Mouse (Mus musculus): ENCODE measurements around the gene Mrpl36.

Gene Mrpl36

DNA sequence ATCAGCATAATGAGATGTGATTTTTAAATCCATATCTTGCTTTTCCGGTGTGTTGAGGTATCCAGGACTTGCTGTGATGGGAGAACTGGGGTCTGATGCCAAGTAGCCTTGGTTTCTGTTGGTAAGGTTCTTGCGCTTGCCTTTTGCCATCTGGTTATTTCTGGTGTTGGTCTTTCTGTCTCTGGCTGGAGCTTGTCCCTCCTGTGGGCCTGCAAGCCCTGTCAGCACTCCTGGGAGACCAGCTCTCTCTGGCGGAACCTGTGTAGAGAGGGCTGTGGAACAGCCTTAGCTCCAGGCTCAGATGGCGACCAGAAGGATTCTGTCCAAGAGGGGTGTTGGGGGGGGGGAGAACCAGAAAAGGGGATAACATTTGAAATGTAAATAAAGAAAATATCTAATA, 18.4 kb downstream of the Mrpl36 start:
- no peak for DNase-seq (ENCODE audit: low read depth, low spot score)

DNA sequence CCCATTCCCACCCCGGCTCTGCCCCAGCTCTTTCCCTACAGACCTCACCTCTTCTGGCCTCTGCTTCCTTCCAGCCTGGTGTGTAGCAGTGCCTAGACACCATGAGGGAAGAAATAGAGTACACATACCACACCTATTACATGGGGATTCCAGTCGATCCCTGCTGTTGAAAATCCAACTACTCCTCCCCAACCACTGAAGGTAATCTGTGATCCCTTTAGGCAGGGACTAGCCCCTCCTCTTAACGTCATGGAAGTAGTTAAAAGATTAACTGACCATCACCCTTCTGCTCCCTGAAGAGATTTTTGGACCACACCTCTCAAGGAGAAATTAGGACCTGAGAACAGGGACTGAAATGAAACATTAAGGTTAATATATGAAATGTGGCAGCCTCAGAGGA, 18.9 kb downstream of the Mrpl36 start:
- no peak for DNase-seq (ENCODE audit: low read depth, low spot score)

DNA sequence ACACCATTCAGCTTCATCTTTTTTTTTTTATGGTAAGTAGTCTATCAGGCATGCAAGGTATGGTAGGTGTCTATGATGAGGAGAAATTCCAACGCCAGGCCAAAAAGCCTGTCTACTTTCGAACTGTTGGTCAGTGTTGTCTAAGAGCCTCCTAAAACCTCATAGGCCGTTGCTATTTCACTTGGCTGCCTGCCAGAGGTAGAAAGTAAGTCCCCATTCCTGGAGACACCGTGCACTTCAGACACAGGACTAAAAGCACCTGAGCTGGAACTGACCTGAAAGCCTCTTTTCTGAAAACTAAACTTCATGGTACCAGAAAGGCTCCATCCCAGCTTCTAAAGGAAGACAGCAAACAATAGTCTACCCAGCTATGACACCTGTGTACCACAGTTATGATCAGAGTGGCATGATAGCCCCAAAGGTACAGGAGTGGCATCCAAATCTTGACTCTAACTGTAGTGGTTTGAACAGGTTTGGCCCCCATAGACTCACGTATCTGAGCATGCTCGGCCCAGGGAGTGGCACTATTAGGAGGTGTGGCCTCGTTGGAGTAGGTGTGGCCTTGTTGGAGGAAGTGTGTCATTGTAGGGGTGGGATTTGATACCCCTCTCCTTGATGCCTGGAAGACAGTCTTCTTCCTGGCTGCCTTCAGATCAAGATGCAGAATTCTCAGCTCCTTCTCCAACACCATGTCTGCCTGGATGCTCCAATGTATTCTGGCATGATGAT, 19.8 kb downstream of the Mrpl36 start:
- no peak for DNase-seq (ENCODE audit: low read depth, low spot score)

DNA sequence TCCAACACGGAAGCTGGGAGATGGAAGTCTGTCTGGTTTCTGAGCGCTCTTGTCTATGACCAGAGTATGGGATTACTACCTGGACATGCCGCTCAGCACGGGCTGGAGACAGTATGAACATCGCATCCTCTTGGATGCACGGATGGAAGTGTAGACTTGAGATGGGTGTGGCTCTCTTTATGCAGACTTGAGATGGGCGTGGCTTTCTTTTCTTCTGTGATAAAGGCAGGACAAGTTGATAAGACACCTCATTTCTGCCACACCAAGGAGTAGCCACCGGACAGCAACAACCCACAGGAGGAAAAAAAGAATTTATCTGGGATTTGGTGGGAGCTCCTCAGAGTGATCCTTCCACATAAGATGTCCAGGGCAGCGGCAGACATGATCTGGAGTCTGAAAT, 22.4 kb downstream of the Mrpl36 start:
- no peak for DNase-seq (ENCODE audit: low read depth, low spot score)

DNA sequence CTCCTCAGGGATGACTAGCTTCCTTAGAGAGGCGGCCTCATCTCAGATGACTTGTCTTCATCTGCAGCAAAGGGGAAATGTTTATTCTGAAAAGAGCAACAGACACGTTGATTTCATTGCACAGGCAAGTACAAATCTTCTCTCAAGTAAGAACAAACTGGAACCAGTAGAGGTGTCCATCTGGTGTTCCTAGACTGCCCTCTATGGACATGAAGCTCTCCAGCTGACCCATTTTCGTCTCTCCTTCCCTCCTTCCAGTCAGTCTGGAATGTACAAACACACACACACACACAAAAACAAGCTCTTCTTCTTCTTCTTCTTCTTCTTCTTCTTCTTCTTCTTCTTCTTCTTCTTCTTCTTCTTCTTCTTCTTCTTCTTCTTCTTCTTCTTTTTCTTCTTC, 23.6 kb downstream of the Mrpl36 start:
- DNase-seq (ENCODE audit: low read depth, low spot score), result no peak

DNA sequence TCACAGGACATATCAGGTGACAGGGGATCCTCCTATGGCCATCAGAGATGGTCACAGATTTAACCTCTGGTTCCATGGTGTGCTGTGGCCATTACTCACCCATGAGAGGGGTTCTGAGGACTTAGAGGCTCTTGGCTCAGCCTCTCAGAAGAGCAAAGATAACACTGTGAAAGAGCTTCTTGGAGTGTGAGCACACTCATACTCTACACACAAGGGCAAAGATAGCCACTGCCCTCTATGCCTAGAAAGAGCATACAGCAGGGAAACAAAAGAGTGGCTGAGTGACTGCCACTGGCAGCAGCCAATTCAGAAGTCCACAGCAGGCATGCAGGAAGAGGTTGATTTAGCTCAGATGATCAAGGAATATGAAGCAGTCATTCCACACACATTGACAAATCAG, 24.2 kb downstream of the Mrpl36 start:
- no peak for DNase-seq (ENCODE audit: low read depth, low spot score)

DNA sequence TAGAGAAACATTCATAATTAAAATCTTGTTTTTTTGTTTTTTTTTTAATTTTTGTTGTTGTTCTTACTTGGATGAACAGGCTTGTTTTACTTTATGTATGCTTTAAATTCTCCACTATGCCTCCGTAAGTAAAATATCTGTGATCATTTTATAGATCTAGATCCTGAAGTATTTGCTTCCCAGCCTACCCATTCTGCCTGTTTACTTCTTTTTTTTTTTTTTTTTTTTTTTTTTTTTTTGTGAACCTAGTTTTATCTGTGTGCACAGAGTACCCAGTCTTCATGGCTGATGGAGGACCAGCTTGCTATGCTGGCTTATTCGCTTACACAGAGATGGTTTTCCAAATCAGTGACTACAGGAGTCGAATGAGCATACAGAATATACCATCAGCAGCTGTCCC, 28.8 kb downstream of the Mrpl36 start:
- no peak for DNase-seq (ENCODE audit: low read depth, low spot score)

DNA sequence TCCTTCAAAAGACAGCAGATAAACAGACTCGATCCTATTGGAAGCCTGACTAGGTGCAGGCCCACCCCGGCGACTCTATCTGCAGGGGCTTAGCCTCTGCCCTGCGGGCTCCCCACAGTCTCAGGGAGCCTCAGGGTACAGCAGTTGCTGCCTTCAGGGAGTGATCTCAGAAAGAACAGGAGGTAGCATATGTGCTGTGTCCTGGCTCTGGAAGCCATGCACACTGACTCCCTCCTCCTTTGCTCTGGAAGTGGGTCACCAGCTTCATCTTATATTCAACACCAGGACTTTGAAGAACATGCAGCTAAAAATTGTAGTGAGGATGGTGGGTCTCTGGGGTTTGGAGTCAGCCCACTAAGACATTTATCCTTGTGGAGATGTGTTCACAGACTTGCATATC, 45.1 kb downstream of the Mrpl36 start:
- DNase-seq (ENCODE audit: low read depth, low spot score), result no peak

DNA sequence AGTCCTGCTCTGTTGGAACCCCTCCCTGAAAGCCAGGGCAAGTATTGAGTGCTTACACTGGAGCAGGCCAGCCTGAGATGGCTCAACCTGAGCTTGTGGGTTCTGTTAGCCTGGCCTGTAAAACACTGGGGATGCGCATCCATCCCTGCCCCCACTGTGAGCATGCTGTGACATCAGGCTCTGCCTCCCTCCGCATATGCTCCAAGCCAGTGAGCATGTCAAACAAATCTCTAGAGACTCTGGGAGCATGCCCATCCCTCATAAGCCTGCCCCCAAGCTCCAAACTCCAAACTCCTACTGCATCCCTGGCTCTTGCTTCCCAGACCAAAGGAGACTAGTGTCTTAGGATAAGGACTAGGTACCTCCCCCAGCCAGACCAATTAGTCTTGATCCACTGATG, 46.3 kb downstream of the Mrpl36 start:
- no peak for DNase-seq (ENCODE audit: low read depth, low spot score)

DNA sequence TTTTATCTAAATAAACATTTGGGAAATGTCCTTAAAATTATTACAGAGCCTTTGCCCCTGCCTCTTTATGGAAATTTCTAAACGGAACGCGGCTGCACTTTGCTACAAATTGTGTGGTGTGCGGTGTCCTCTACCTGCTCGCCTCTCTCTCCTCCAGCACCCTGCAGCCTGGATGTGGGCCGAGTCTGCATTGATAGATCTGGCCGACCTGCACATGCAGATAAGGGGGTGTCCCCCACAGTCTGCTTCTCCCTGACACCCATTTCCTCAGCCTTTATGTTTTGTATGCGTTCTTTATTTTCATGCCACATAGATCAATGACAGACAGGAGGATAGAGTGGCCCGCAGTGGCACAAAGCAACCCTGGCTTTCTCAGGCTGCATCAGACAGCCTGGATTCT, 49.3 kb downstream of the Mrpl36 start:
- no peak for DNase-seq (ENCODE audit: low read depth, low spot score)

All from CD4-positive helper T cell, adult 2 months (primary cell).